Mouse (Mus musculus) lung, adult 2 months (tissue): ENCODE data around the gene Trim30b.

Experiments
- CTCF ChIP-seq: fragments of 200-500 bp; IDR thresholded peaks from 2 replicates; pipeline ENCODE4 v1.5.1; 2011; ENCODE audit warnings: mild to moderate bottlenecking, low read length, control low read depth; ENCODE audit not compliant: insufficient read depth
- POLR2A ChIP-seq: fragments of 200-500 bp; IDR thresholded peaks from 2 replicates; pipeline ENCODE4 v1.6.1; 2011; ENCODE audit warnings: low read depth, mild to moderate bottlenecking, control low read depth, low read length, borderline replicate concordance; ENCODE audit errors: extremely low read depth

GRCm38 (mm10) chr7:104353600-104353967, 16.1 kb downstream of the Trim30b start:
- TF ChIP-seq CTCF = no peak
- TF ChIP-seq POLR2A = no peak
